Mouse (Mus musculus): Measurements from ENCODE around the gene Sh3rf1.

- TF ChIP-seq POLR2A (IDR thresholded peaks at IDR 0.05; ENCODE audit: extremely low read depth, insufficient read depth, low read length) = no peak
- no peak for TF ChIP-seq CTCF (IDR thresholded peaks at IDR 0.05; ENCODE audit: extremely low read depth, insufficient read depth, low read length)
Measured at GRCm38 (mm10) chr8:61326281-61326680, 102.6 kb downstream of the Sh3rf1 start.

Data from cortical plate, adult 2 months (tissue).